Mouse (Mus musculus): ENCODE measurements around the gene Otulin. TPM values are rescaled to one million over a fixed set of nuclear protein-coding genes. Genes with fewer than 3 reads are reported as not detected.

Otulin gene
- polyA plus RNA-seq, 1 experiment = 36.9 TPM

- Histone ChIP-seq H3K36me3 (ENCODE audit: control insufficient read depth, insufficient read depth) (no peaks in the 10 kb centered on the region), H3K4me3 (peak overlapping the region; percentile 50), H3K79me2 (ENCODE audit: control insufficient read depth, insufficient read depth) (peaks cover 53% of the 10 kb centered on the region), H3K27me3 (ENCODE audit: control insufficient read depth, insufficient read depth, insufficient read length) (no peaks in the 10 kb centered on the region), H3K4me2 (ENCODE audit: low read depth) (peak overlapping the region; percentile 97), H3ac (ENCODE audit: control insufficient read depth, insufficient read length) (peak overlapping the region; percentile 45)
- no peak for TF ChIP-seq MYOG (IDR thresholded peaks at IDR 0.05; ENCODE audit: control insufficient read depth in 1 of 3, insufficient read depth in 1 of 3, insufficient read length in 2 of 3, low read depth in 2 of 3)
- no peak for TF ChIP-seq REST (IDR thresholded peaks at IDR 0.05; ENCODE audit: insufficient read depth, insufficient read length)
- no peak for TF ChIP-seq CEBPB (IDR thresholded peaks at IDR 0.05; ENCODE audit: insufficient read depth, poor library complexity, severe bottlenecking)
- no peak for TF ChIP-seq POLR2AphosphoS2 (IDR thresholded peaks at IDR 0.05; ENCODE audit: insufficient read length, low read depth)
- no peak for TF ChIP-seq E2F4 (IDR thresholded peaks at IDR 0.05; ENCODE audit: insufficient read depth)
- TF ChIP-seq MYOD1 (IDR thresholded peaks at IDR 0.05; ENCODE audit: control insufficient read depth in 1 of 3, insufficient read length in 2 of 3, low read depth in 2 of 3) = no peak
- no peak for TF ChIP-seq TCF12 (IDR thresholded peaks at IDR 0.05; ENCODE audit: insufficient read depth, poor library complexity, severe bottlenecking)
- no peak for TF ChIP-seq USF1 (IDR thresholded peaks at IDR 0.05; ENCODE audit: low read depth)
- no peak for TF ChIP-seq POLR2A (IDR thresholded peaks at IDR 0.05; ENCODE audit: insufficient read length, low read depth)
- no peak for TF ChIP-seq SRF (IDR thresholded peaks at IDR 0.05; ENCODE audit: control insufficient read depth, insufficient read length, low read depth)
- no peak for TF ChIP-seq MAX (IDR thresholded peaks at IDR 0.05; ENCODE audit: low read depth)
- no peak for TF ChIP-seq TCF3 (IDR thresholded peaks at IDR 0.05; ENCODE audit: insufficient read length, low read depth)
These were observed 493 bp downstream of the Otulin start for GRCm38 (mm10) chr15:27629800-27630600.

DNA sequence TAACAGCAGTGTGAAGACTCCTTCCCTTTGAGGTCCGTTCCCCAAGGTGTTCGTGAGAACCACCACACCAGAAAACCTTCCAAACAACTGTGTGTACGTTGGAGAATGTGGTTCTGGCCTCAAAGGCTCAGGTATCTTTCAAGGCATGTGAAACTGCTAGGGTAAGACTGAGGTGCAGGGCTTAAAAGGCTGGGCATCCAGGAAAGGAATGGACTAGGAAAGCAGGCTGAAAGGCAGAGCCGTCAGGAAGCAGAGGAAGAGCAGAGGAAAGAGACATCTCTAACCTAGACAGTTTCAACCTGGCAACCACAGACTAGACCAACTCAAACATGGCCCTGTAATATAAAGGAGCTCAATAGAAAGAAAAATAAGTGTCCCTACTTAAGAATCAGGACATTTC is 1.4 kb downstream of the Otulin start:
- peaks cover under 1% of the 10 kb centered on the region for H3K36me3 ChIP-seq (ENCODE audit: control insufficient read depth, insufficient read depth)
- peaks cover 62% of the 10 kb centered on the region for H3K79me2 ChIP-seq (ENCODE audit: control insufficient read depth, insufficient read depth)
- no peaks in the 10 kb centered on the region for H3K27me3 ChIP-seq (ENCODE audit: control insufficient read depth, insufficient read depth, insufficient read length)
- peak overlapping the region; percentile 50 for H3K4me3 ChIP-seq
- peak overlapping the region; percentile 97 for H3K4me2 ChIP-seq (ENCODE audit: low read depth)
- TF ChIP-seq TCF3 (IDR thresholded peaks at IDR 0.05; ENCODE audit: insufficient read length, low read depth) = no peak
- no peak for TF ChIP-seq REST (IDR thresholded peaks at IDR 0.05; ENCODE audit: insufficient read depth, insufficient read length)
- TF ChIP-seq TCF12 (IDR thresholded peaks at IDR 0.05; ENCODE audit: insufficient read depth, poor library complexity, severe bottlenecking) = no peak
- TF ChIP-seq USF1 (IDR thresholded peaks at IDR 0.05; ENCODE audit: low read depth) = no peak
- TF ChIP-seq POLR2A (IDR thresholded peaks at IDR 0.05; ENCODE audit: insufficient read length, low read depth) = no peak
- TF ChIP-seq CEBPB (IDR thresholded peaks at IDR 0.05; ENCODE audit: insufficient read depth, poor library complexity, severe bottlenecking) = no peak
- no peak for TF ChIP-seq SRF (IDR thresholded peaks at IDR 0.05; ENCODE audit: control insufficient read depth, insufficient read length, low read depth)
- no peak for TF ChIP-seq MAX (IDR thresholded peaks at IDR 0.05; ENCODE audit: low read depth)
- no peak for TF ChIP-seq MYOD1 (IDR thresholded peaks at IDR 0.05; ENCODE audit: control insufficient read depth in 1 of 3, insufficient read length in 2 of 3, low read depth in 2 of 3)
- no peak for TF ChIP-seq E2F4 (IDR thresholded peaks at IDR 0.05; ENCODE audit: insufficient read depth)
- no peak for TF ChIP-seq MYOG (IDR thresholded peaks at IDR 0.05; ENCODE audit: control insufficient read depth in 1 of 3, insufficient read depth in 1 of 3, insufficient read length in 2 of 3, low read depth in 2 of 3)
- no peak for TF ChIP-seq POLR2AphosphoS2 (IDR thresholded peaks at IDR 0.05; ENCODE audit: insufficient read length, low read depth)
- H3ac ChIP-seq (ENCODE audit: control insufficient read depth, insufficient read length) = no peak overlapping the region

DNA sequence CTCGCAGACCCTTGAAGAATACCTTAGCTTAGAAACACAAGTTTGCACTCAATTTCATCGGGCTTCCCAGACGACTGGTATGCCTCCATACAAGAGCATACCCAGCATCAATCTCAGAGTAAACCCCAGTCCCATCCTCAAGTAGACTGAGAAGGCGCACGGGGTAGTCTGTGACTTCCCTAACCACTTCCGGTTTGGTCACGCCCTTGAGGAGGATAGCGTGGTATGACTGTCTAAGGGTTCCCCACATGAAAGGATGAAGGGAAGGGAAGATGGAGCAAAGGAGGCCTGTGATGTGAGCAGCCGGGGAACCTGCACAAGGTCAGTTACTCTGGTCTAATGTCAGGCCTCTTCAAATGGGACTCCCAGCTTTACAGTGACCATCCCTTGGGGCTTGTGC is 2.7 kb downstream of the Otulin start:
- Histone ChIP-seq H3K4me3 (no peak overlapping the region), H3K4me2 (ENCODE audit: low read depth) (no peak overlapping the region), H3K79me2 (ENCODE audit: control insufficient read depth, insufficient read depth) (peaks cover 75% of the 10 kb centered on the region), H3K36me3 (ENCODE audit: control insufficient read depth, insufficient read depth) (peaks cover 11% of the 10 kb centered on the region), H3K27me3 (ENCODE audit: control insufficient read depth, insufficient read depth, insufficient read length) (no peaks in the 10 kb centered on the region), H3ac (ENCODE audit: control insufficient read depth, insufficient read length) (no peak overlapping the region)
- TF ChIP-seq E2F4 (IDR thresholded peaks at IDR 0.05; ENCODE audit: insufficient read depth) = no peak
- TF ChIP-seq TCF3 (IDR thresholded peaks at IDR 0.05; ENCODE audit: insufficient read length, low read depth) = no peak
- no peak for TF ChIP-seq SRF (IDR thresholded peaks at IDR 0.05; ENCODE audit: control insufficient read depth, insufficient read length, low read depth)
- TF ChIP-seq MYOG (IDR thresholded peaks at IDR 0.05; ENCODE audit: control insufficient read depth in 1 of 3, insufficient read depth in 1 of 3, insufficient read length in 2 of 3, low read depth in 2 of 3) = no peak
- no peak for TF ChIP-seq MYOD1 (IDR thresholded peaks at IDR 0.05; ENCODE audit: control insufficient read depth in 1 of 3, insufficient read length in 2 of 3, low read depth in 2 of 3)
- TF ChIP-seq TCF12 (IDR thresholded peaks at IDR 0.05; ENCODE audit: insufficient read depth, poor library complexity, severe bottlenecking) = no peak
- TF ChIP-seq MAX (IDR thresholded peaks at IDR 0.05; ENCODE audit: low read depth) = no peak
- TF ChIP-seq POLR2A (IDR thresholded peaks at IDR 0.05; ENCODE audit: insufficient read length, low read depth) = no peak
- no peak for TF ChIP-seq CEBPB (IDR thresholded peaks at IDR 0.05; ENCODE audit: insufficient read depth, poor library complexity, severe bottlenecking)
- TF ChIP-seq POLR2AphosphoS2 (IDR thresholded peaks at IDR 0.05; ENCODE audit: insufficient read length, low read depth) = no peak

DNA sequence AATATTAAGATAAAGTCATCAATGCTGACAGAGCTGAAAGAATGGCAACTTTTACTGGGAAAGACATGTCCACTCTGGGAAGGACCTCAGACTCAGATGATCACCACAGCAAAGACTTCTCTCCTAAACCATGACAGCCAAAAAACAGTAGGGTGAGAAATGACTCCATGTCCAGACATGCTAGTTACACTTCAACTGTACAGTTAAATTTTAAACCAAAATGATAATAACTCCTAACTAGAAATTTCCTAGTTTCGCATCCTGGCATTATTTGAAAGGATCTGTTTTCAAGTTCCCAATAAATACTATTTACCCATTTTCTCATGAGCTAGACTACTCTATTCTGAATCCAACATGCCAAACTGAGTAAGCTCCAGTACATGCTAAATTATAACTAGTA is 4.2 kb downstream of the Otulin start:
- no peak overlapping the region for H3ac ChIP-seq (ENCODE audit: control insufficient read depth, insufficient read length)
- no peak overlapping the region for H3K4me2 ChIP-seq (ENCODE audit: low read depth)
- TF ChIP-seq POLR2A (IDR thresholded peaks at IDR 0.05; ENCODE audit: insufficient read length, low read depth) (no peak), POLR2AphosphoS2 (IDR thresholded peaks at IDR 0.05; ENCODE audit: insufficient read length, low read depth) (no peak), TCF12 (IDR thresholded peaks at IDR 0.05; ENCODE audit: insufficient read depth, poor library complexity, severe bottlenecking) (no peak)
- peaks cover 16% of the 10 kb centered on the region for H3K36me3 ChIP-seq (ENCODE audit: control insufficient read depth, insufficient read depth)
- H3K4me3 ChIP-seq = no peak overlapping the region
- no peaks in the 10 kb centered on the region for H3K27me3 ChIP-seq (ENCODE audit: control insufficient read depth, insufficient read depth, insufficient read length)
- H3K79me2 ChIP-seq (ENCODE audit: control insufficient read depth, insufficient read depth) = peaks cover 89% of the 10 kb centered on the region

Data from myocyte (in vitro differentiated cells).